Mouse (Mus musculus) kidney, postnatal 14 days (tissue): ENCODE results near the gene Cnnm2.
"Not testable (repeated sequence)": the region's sequence is repeated elsewhere in the genome, so short reads cannot be mapped to it uniquely, and the experiment has no call there.

ENCODE experiments used
- DNase-seq: peaks from one replicate; pipeline ENCODE4 v3.0.0; 2022; ENCODE audit warnings: mixed read lengths

Cnnm2 gene

GRCm38 (mm10) chr19:46761247-46761946, at the start of gene Cnnm2:
Cnnm2 (plus strand) TSS chr19:46761596.
- peak; percentile 100 for DNase-seq

- no peak for DNase-seq
These were observed 47.2 kb upstream of the Cnnm2 start for GRCm38 (mm10) chr19:46714234-46714633.

GRCm38 (mm10) chr19:46715016-46715415, 46.4 kb upstream of the Cnnm2 start:
- no peak for DNase-seq

- no peak for DNase-seq
These were observed 43.2 kb upstream of the Cnnm2 start for GRCm38 (mm10) chr19:46718150-46718549.

GRCm38 (mm10) chr19:46724411-46724810, 37.0 kb upstream of the Cnnm2 start:
- no peak for DNase-seq

- DNase-seq = no peak
These were observed 35.3 kb upstream of the Cnnm2 start for GRCm38 (mm10) chr19:46726142-46726541.

- DNase-seq = peak; percentile 56
These were observed 34.2 kb upstream of the Cnnm2 start for GRCm38 (mm10) chr19:46727140-46727736.

GRCm38 (mm10) chr19:46727945-46728540, 33.4 kb upstream of the Cnnm2 start:
- no peak for DNase-seq

GRCm38 (mm10) chr19:46728909-46729308, 32.5 kb upstream of the Cnnm2 start:
- DNase-seq = no peak

GRCm38 (mm10) chr19:46731351-46731750, 30.0 kb upstream of the Cnnm2 start:
- DNase-seq = no peak

GRCm38 (mm10) chr19:46732673-46733072, 28.7 kb upstream of the Cnnm2 start:
- DNase-seq = not testable (repeated sequence)

- no peak for DNase-seq
These were observed 27.8 kb upstream of the Cnnm2 start for GRCm38 (mm10) chr19:46733626-46734025.

- no peak for DNase-seq
These were observed 26.2 kb upstream of the Cnnm2 start for GRCm38 (mm10) chr19:46735241-46735640.

GRCm38 (mm10) chr19:46737106-46737505, 24.3 kb upstream of the Cnnm2 start:
- DNase-seq = no peak

- peak; percentile 73 for DNase-seq
These were observed 20.9 kb upstream of the Cnnm2 start for GRCm38 (mm10) chr19:46740341-46741008.

GRCm38 (mm10) chr19:46741574-46741973, 19.8 kb upstream of the Cnnm2 start:
- DNase-seq = no peak

- DNase-seq = no peak
These were observed 16.7 kb upstream of the Cnnm2 start for GRCm38 (mm10) chr19:46744681-46745080.

- no peak for DNase-seq
These were observed 13.6 kb upstream of the Cnnm2 start for GRCm38 (mm10) chr19:46747799-46748198.

GRCm38 (mm10) chr19:46752235-46752634, 9.2 kb upstream of the Cnnm2 start:
- no peak for DNase-seq

GRCm38 (mm10) chr19:46755066-46755465, 6.3 kb upstream of the Cnnm2 start:
- peak; percentile 60 for DNase-seq

GRCm38 (mm10) chr19:46756221-46756620, 5.2 kb upstream of the Cnnm2 start:
- no peak for DNase-seq

- no peak for DNase-seq
These were observed 2.3 kb upstream of the Cnnm2 start for GRCm38 (mm10) chr19:46759096-46759495.

GRCm38 (mm10) chr19:46759909-46760308, 1.5 kb upstream of the Cnnm2 start:
- DNase-seq = not testable (repeated sequence)
